Mouse (Mus musculus): Measurements from ENCODE around the gene Ptpn1. TPM values are rescaled to one million over a fixed set of nuclear protein-coding genes. Genes with fewer than 3 reads are reported as not detected.
A peak's percentile ranks its signal among the peaks of the same experiment; 100 is the strongest.

The Ptpn1 gene
- polyA plus RNA-seq, 1 experiment: 37.2 TPM

GRCm38 (mm10) chr2:167919081-167919480, 12.8 kb upstream of the Ptpn1 start:
- Histone ChIP-seq H3K27ac (ENCODE audit: insufficient read depth, low read length) (no peak overlapping the region), H3K4me1 (ENCODE audit: control insufficient read depth, insufficient read depth, low read length) (no peaks in the 10 kb centered on the region), H3K4me3 (ENCODE audit: insufficient read depth, low read length) (no peak overlapping the region)
- TF ChIP-seq POLR2A (IDR thresholded peaks at IDR 0.05; ENCODE audit: extremely low read depth, insufficient read depth, low read length) (no peak), CTCF (IDR thresholded peaks at IDR 0.05; ENCODE audit: extremely low read depth, insufficient read depth, low read length) (no peak)

- TF ChIP-seq POLR2A (IDR thresholded peaks at IDR 0.05; ENCODE audit: extremely low read depth, insufficient read depth, low read length) (no peak), CTCF (IDR thresholded peaks at IDR 0.05; ENCODE audit: extremely low read depth, insufficient read depth, low read length) (no peak)
- Histone ChIP-seq H3K27ac (ENCODE audit: insufficient read depth, low read length) (no peak overlapping the region), H3K4me3 (ENCODE audit: insufficient read depth, low read length) (no peak overlapping the region), H3K4me1 (ENCODE audit: control insufficient read depth, insufficient read depth, low read length) (no peaks in the 10 kb centered on the region)
Measured at GRCm38 (mm10) chr2:167920041-167920440, 11.8 kb upstream of the Ptpn1 start.

GRCm38 (mm10) chr2:167920960-167921495, 10.8 kb upstream of the Ptpn1 start:
- Histone ChIP-seq H3K27ac (ENCODE audit: insufficient read depth, low read length) (no peak overlapping the region), H3K4me3 (ENCODE audit: insufficient read depth, low read length) (no peak overlapping the region), H3K4me1 (ENCODE audit: control insufficient read depth, insufficient read depth, low read length) (no peaks in the 10 kb centered on the region)
- TF ChIP-seq POLR2A (IDR thresholded peaks at IDR 0.05; ENCODE audit: extremely low read depth, insufficient read depth, low read length) (no peak), CTCF (IDR thresholded peaks at IDR 0.05; ENCODE audit: extremely low read depth, insufficient read depth, low read length) (no peak)

GRCm38 (mm10) chr2:167921823-167922222, 10.0 kb upstream of the Ptpn1 start:
- no peaks in the 10 kb centered on the region for H3K4me1 ChIP-seq (ENCODE audit: control insufficient read depth, insufficient read depth, low read length)
- TF ChIP-seq CTCF (IDR thresholded peaks at IDR 0.05; ENCODE audit: extremely low read depth, insufficient read depth, low read length) (no peak), POLR2A (IDR thresholded peaks at IDR 0.05; ENCODE audit: extremely low read depth, insufficient read depth, low read length) (no peak)
- H3K27ac ChIP-seq (ENCODE audit: insufficient read depth, low read length): no peak overlapping the region
- no peak overlapping the region for H3K4me3 ChIP-seq (ENCODE audit: insufficient read depth, low read length)

GRCm38 (mm10) chr2:167924011-167924410, 7.8 kb upstream of the Ptpn1 start:
- H3K4me1 ChIP-seq (ENCODE audit: control insufficient read depth, insufficient read depth, low read length): no peaks in the 10 kb centered on the region
- no peak for TF ChIP-seq CTCF (IDR thresholded peaks at IDR 0.05; ENCODE audit: extremely low read depth, insufficient read depth, low read length)
- no peak for TF ChIP-seq POLR2A (IDR thresholded peaks at IDR 0.05; ENCODE audit: extremely low read depth, insufficient read depth, low read length)
- H3K4me3 ChIP-seq (ENCODE audit: insufficient read depth, low read length): no peak overlapping the region
- H3K27ac ChIP-seq (ENCODE audit: insufficient read depth, low read length): no peak overlapping the region

GRCm38 (mm10) chr2:167924803-167925604, 6.9 kb upstream of the Ptpn1 start:
- Histone ChIP-seq H3K27ac (ENCODE audit: insufficient read depth, low read length) (peak overlapping the region; percentile 12; the same call in 1 of the 2 replicates), H3K4me1 (ENCODE audit: control insufficient read depth, insufficient read depth, low read length) (no peaks in the 10 kb centered on the region), H3K4me3 (ENCODE audit: insufficient read depth, low read length) (peak overlapping the region; percentile 38)
- TF ChIP-seq CTCF (IDR thresholded peaks at IDR 0.05; ENCODE audit: extremely low read depth, insufficient read depth, low read length): no peak
- no peak for TF ChIP-seq POLR2A (IDR thresholded peaks at IDR 0.05; ENCODE audit: extremely low read depth, insufficient read depth, low read length)

- no peaks in the 10 kb centered on the region for H3K4me1 ChIP-seq (ENCODE audit: control insufficient read depth, insufficient read depth, low read length)
- H3K4me3 ChIP-seq (ENCODE audit: insufficient read depth, low read length): no peak overlapping the region
- no peak overlapping the region for H3K27ac ChIP-seq (ENCODE audit: insufficient read depth, low read length)
- TF ChIP-seq POLR2A (IDR thresholded peaks at IDR 0.05; ENCODE audit: extremely low read depth, insufficient read depth, low read length) (no peak), CTCF (IDR thresholded peaks at IDR 0.05; ENCODE audit: extremely low read depth, insufficient read depth, low read length) (no peak)
Measured at GRCm38 (mm10) chr2:167925841-167926800, 5.7 kb upstream of the Ptpn1 start.

GRCm38 (mm10) chr2:167928002-167928526, 3.8 kb upstream of the Ptpn1 start:
- no peak overlapping the region for H3K27ac ChIP-seq (ENCODE audit: insufficient read depth, low read length)
- TF ChIP-seq POLR2A (IDR thresholded peaks at IDR 0.05; ENCODE audit: extremely low read depth, insufficient read depth, low read length): no peak
- TF ChIP-seq CTCF (IDR thresholded peaks at IDR 0.05; ENCODE audit: extremely low read depth, insufficient read depth, low read length): no peak
- no peak overlapping the region for H3K4me3 ChIP-seq (ENCODE audit: insufficient read depth, low read length)
- peaks cover 3% of the 10 kb centered on the region; the same call in 1 of the 2 replicates for H3K4me1 ChIP-seq (ENCODE audit: control insufficient read depth, insufficient read depth, low read length)

- TF ChIP-seq POLR2A (IDR thresholded peaks at IDR 0.05; ENCODE audit: extremely low read depth, insufficient read depth, low read length) (no peak), CTCF (IDR thresholded peaks at IDR 0.05; ENCODE audit: extremely low read depth, insufficient read depth, low read length) (no peak)
- Histone ChIP-seq H3K27ac (ENCODE audit: insufficient read depth, low read length) (no peak overlapping the region), H3K4me1 (ENCODE audit: control insufficient read depth, insufficient read depth, low read length) (peaks cover 5% of the 10 kb centered on the region; the same call in 1 of the 2 replicates), H3K4me3 (ENCODE audit: insufficient read depth, low read length) (no peak overlapping the region)
Measured at GRCm38 (mm10) chr2:167928972-167929371, 2.9 kb upstream of the Ptpn1 start.

Data from cortical plate, adult 2 months (tissue).